Mouse (Mus musculus): ENCODE data around the gene Bmp6.

- TF ChIP-seq POLR2A (IDR thresholded peaks at IDR 0.05; ENCODE audit: low read depth, low read length) = no peak
- no peak for TF ChIP-seq CTCF (conservative IDR thresholded peaks at IDR 0.05; ENCODE audit: insufficient read depth, insufficient read length, low read depth, low read length)
These were observed 42.6 kb downstream of the Bmp6 start for GRCm38 (mm10) chr13:38387453-38388040.
